Mouse (Mus musculus) splenic B cell, adult 2 months (primary cell): ENCODE results near the gene Gga3.

Experiments
- DNase-seq: peaks from one replicate; pipeline ENCODE4 v3.0.0-alpha.2; 2011; ENCODE audit warnings: low read depth, low spot score
- H3K27me3 ChIP-seq: 2 replicates; pipeline ENCODE4 v1.6.1; 2012; ENCODE audit warnings: mild to moderate bottlenecking, low read length, moderate library complexity, mixed read lengths; ENCODE audit not compliant: control insufficient read depth, poor library complexity, insufficient read depth, severe bottlenecking
- H3K36me3 ChIP-seq: 2 replicates; pipeline ENCODE4 v1.6.1; 2012; ENCODE audit warnings: mild to moderate bottlenecking, low read length, moderate library complexity, mixed read lengths; ENCODE audit not compliant: control insufficient read depth, poor library complexity, insufficient read depth, severe bottlenecking

The Gga3 gene

DNA sequence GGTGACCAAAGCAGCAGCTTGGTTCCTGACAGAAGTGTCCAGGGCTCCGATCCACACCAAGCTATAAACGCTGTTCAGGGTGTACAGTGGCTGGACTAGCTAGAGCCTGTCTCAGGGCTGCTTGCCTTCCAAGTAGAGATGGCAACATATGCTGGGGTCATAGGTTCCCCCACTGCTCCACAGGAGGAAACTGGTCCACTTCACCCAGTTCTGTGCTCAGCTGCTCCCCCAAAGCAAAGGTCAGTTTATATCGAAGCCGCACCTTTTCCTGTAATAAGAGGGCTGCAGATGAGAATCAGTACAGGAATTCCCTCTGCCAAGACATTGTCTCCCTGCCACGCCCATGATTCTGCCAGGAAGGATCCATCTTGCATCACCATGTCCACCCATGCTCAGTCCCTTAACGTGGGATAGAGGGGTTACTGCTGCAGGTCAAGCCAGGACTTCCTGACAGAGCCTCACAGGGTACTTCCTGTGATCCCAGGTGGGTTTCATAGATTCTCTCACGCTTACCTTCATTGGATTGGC, 18.2 kb downstream of the Gga3 start:
- peaks cover 16% of the 10 kb centered on the region for H3K36me3 ChIP-seq
- DNase-seq, result no peak
- no peaks in the 10 kb centered on the region for H3K27me3 ChIP-seq

DNA sequence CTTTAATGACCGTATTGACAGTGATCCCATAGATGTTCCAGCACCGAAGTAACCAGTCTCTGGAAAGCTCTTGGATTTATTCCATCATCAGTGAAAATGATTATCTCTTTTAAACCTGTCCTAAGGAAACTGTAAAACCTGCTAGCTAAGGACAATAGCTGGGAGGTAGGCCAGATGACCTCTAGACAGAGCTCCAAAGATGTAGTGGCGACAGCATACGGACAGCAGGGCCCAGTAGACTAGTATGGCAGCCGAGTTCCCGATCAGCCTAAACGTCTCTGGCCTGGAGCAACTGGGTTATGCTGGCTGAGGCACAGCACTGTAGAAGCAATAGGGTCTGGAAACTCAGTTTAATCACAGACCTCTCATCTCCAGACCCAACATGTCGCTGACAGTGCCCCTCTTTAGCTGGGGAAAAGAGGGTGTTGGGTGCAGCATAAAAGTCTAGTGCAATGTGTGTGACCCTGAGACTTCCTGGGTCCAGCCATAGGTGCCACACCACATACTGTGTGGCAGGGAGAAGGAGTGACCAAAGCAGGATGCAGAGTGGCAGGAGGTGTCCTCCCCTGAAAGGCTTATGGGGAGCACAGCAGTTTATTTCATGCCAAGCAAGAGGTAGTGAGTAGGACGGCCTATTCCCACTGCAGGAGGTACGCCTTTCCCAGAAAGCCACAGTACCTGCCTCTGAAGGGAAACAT, 19.3 kb downstream of the Gga3 start:
- Histone ChIP-seq H3K36me3 (peaks cover 16% of the 10 kb centered on the region), H3K27me3 (no peaks in the 10 kb centered on the region)
- no peak for DNase-seq

GRCm38 (mm10) chr11:115582913-115583606, 20.8 kb downstream of the Gga3 start:
- H3K27me3 ChIP-seq, result no peaks in the 10 kb centered on the region
- no peak for DNase-seq
- peaks cover 14% of the 10 kb centered on the region; the same call in 1 of the 2 replicates for H3K36me3 ChIP-seq

DNA sequence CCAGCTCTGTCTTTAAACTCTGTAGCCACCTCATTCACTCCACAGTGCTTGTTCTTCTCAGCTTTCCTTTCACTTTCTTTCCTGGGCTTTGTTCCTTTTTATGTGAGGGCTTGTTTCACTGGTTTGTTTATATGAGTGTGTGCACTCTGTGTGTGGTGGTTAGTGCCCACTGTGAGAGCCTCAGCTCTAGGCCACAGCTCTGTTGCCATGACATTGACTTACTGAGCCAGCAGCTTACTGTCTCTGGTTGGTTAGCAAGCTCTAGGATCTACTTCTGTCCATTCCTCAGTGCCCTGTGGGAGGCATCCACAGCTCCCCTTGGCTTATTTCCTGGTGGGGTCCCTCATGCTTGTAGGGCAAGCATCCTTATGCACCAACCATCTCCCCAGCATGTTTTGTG, 24.8 kb downstream of the Gga3 start:
- H3K36me3 ChIP-seq, result peaks cover 5% of the 10 kb centered on the region; the same call in 1 of the 2 replicates

DNA sequence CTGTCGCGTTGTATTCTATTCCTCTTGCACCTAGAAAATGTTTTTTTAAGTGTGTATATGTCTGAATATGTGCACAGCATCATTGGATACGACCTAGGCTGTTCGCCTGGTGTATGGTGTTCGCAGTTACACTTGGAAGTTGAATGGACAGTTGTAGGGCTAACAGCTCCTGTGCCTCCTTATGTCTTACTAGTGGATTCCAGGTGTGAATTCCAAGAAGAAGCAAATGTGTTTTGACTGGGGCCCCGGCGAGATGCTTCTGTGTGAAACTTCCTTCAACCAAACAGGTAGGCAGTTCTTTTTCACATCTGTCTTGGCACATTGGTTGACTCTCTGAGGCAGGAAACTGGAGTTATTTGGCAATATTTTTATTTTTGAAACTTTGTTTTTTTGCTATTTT, 38.9 kb downstream of the Gga3 start:
- H3K36me3 ChIP-seq, result peaks cover 7% of the 10 kb centered on the region
- DNase-seq, result no peak
- H3K27me3 ChIP-seq, result no peaks in the 10 kb centered on the region

More for the DNA sequence above, 24.8 kb downstream of the Gga3 start:
- no peaks in the 10 kb centered on the region for H3K27me3 ChIP-seq
- peak; percentile 22 for DNase-seq

- Histone ChIP-seq H3K36me3 (peaks cover 2% of the 10 kb centered on the region), H3K27me3 (no peaks in the 10 kb centered on the region)
- DNase-seq, result peak; percentile 97
These were observed 39.6 kb downstream of the Gga3 start, which contains the start of gene Nup85 for GRCm38 (mm10) chr11:115564064-115564809. TSS of gene Nup85 (plus strand) at chr11:115564434.

DNA sequence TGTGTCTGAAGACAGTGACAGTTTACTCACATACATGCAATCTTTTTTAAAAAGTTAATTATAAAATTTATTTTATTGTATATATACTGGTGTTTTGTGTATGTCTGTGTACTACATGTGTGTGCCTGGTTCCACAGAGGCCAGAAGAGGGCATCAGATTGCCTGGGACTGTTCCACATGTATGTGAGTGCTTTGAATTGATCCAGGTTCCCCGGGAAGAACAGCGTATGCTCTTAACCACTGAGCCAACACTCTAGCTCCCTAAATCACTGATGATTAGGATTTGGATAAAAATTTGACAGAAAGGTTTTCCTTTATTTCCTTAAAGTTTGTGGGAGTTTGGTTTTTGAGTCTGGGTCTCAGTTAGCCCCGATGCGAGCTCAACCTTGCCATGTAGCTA, 40.4 kb downstream of the Gga3 start:
- Histone ChIP-seq H3K36me3 (peaks cover 2% of the 10 kb centered on the region), H3K27me3 (no peaks in the 10 kb centered on the region)
- DNase-seq, result peak; percentile 40

DNA sequence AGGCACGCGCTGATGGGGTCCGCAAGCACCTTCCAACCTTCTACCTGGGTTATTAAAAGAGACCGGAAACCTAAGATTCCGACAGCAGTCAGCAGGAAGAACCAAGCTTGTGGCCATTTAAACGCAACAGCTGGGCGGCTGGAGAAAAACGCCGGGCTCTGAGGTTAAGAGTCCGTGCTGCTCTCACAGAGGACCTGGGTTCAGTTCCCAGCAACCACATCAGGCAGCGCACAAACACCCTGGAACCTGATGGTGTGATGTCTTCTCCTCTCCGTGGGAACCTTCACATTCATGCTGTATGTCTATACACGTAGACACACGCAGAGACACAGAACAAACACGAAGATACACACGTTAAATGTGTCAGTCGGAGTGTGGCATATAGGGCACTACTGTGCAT, 48.1 kb downstream of the Gga3 start:
- DNase-seq, result no peak
- Histone ChIP-seq H3K27me3 (no peaks in the 10 kb centered on the region), H3K36me3 (no peaks in the 10 kb centered on the region)

DNA sequence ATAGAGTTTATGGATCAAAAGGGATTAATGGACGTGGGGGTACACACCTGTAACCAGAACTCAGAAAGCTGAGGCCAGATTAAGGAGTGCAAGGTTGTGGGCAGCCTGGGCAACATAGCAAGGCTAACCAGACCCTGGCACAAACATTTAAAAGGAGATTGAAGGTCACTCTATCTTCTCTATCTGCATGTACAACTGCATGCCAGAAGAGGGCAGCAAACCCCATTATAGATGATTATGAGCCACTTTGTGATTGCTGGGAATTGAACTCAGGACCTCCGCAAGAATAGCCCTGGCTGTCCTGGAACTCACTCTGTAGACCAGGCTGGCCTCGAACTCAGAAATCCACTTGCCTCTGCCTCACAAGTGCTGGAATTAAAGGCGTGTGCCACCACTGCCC, 51.1 kb downstream of the Gga3 start:
- Histone ChIP-seq H3K27me3 (no peaks in the 10 kb centered on the region), H3K36me3 (no peaks in the 10 kb centered on the region)
- DNase-seq, result peak; percentile 67

DNA sequence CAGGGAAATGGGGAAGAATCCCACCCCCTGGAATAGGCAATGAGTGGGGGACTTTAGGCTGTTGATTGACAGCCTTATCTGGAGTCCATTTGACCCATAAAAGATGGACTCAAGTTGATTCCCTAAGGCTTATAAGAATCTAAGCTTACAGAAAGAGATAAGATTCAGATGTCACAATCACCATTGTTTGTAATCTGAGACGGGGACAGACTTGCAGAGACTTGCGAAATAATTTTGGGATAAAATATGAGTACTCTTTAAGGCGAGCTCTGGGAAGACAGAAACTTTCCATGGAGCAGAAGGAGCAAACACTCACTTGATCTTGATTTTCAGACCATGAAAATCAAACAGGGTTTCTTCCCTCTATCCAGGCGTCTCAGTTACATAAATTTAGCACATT, 60.3 kb downstream of the Gga3 start:
- no peaks in the 10 kb centered on the region for H3K27me3 ChIP-seq
- no peak for DNase-seq
- H3K36me3 ChIP-seq, result no peaks in the 10 kb centered on the region

GRCm38 (mm10) chr11:115538045-115538444, 65.8 kb downstream of the Gga3 start:
- Histone ChIP-seq H3K36me3 (peaks cover 4% of the 10 kb centered on the region; the same call in 1 of the 2 replicates), H3K27me3 (no peaks in the 10 kb centered on the region)
- peak; percentile 46 for DNase-seq

- no peaks in the 10 kb centered on the region for H3K27me3 ChIP-seq
- H3K36me3 ChIP-seq, result peaks cover 4% of the 10 kb centered on the region; the same call in 1 of the 2 replicates
- DNase-seq, result peak; percentile 23
These were observed 66.8 kb downstream of the Gga3 start for GRCm38 (mm10) chr11:115536856-115537568.

GRCm38 (mm10) chr11:115536038-115536681, 67.7 kb downstream of the Gga3 start, which contains the start of gene Sumo2:
TSS of gene Sumo2 (minus strand) at chr11:115536276.
- peaks cover 4% of the 10 kb centered on the region; the same call in 1 of the 2 replicates for H3K36me3 ChIP-seq
- peak; percentile 98 for DNase-seq
- no peaks in the 10 kb centered on the region for H3K27me3 ChIP-seq
